Mouse (Mus musculus) colon, adult 2 months (tissue): Measurements from ENCODE around the gene Sh3bp5. TPM values are rescaled to one million over a fixed set of nuclear protein-coding genes. Genes with fewer than 3 reads are reported as not detected.

Source experiments
- polyA plus RNA-seq: library from polyadenylated mRNA; depleted of rRNA; stranded (reverse); fragments of >200 nt; gene quantifications from 2 replicates; pipeline ENCODE4 v1.2.3, GENCODE M21; 2012; rRNA removed

Gene Sh3bp5
- polyA plus RNA-seq: 7.5 and 8.6 TPM in 2 replicates

DNA sequence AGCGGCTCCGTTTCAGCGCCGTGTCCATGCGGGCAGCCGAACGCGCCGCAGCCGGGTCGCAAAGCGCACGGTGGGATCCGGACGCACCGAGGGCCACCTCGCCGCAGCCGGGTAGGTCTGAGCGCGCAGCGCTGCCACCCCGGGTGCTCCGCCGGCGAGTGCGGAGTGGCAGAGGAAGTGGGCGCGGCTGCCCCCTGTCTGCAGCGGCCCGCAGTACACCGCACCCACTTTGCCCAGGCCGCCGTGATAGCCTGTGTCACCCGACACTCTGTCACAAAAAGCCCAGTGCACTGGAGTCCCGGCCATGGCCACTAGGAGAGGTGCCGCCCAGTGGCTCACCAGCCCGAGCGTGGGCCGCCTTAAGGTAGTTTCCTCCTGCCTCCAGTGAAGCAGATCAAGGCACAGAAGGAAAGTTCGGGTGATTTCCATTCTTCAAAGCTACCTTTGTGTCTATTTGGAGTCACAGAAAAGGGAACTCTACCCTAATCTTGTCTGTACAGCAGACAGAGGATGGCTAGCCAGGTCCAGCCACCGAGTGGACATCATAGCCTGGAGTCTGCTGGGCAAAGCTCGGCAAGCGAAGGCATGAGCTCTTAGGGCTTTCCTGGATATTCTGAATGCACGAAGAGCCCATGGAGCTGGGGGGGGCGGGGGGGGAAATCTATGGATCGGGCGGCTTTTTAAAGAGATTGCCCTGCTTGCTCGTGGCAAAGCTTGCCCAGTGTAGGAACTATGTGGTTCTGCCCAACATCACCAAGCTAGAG lies at the start of gene Sh3bp5:
Gene Sh3bp5, minus strand, starts transcription at position 149 of the 764 bp plus-strand sequence.

DNA sequence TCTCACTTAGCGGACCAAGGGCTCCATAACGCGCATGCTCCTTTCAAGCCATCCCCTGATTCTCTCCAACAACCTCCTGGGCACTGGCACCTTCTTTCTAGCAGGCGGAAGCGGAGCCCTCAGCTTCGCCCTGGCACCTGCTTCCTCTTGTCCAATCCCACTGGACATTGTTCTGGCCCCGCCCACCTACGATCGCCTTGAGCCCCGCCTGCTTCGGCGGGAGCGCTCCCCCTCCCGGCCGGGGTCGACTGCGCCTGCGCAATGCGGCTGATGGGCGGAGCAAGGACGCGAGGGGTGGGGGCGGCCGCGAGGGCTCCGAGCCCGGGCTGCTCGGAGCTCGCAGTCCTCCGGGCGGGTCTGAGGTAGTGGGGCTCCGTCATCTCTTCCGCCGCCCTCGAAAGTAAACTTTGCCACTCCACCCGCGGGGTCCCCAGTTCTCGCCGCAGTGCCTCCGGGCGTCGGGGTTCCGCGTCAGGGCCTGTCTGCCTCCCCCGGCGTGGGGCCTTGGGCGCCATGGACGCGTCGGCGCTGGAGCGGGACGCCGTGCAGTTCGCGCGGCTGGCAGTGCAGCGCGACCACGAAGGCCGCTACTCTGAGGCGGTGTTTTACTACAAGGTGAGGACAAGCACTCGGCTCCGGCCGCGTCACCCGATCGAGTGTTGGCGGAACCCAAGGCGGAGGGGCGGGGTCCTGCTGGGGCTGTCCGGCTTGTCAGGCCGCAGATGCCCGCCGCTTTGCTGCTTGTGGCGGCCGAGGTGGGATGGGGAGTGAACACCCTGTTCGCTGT lies 99.3 kb downstream of the Sh3bp5 start, which contains the start of gene Capn7:
Gene Capn7, plus strand, starts transcription at position 270 of the 787 bp plus-strand sequence.

GRCm38 (mm10) chr14:31323849-31324792 lies 111.8 kb downstream of the Sh3bp5 start, which contains the start of gene Dnah1:
TSS of gene Dnah1 (minus strand) at chr14:31323896.

Other genes with a start within 250 kb of the Sh3bp5 start
- 0.29 and 0.42 TPM in 2 replicates for gene Tnnc1, start 227.8 kb downstream of the Sh3bp5 start, polyA plus RNA-seq
- 247 and 253 TPM in 2 replicates for gene Nisch, start 219.1 kb downstream of the Sh3bp5 start, polyA plus RNA-seq
- 2.9 and 3.2 TPM in 2 replicates for gene Sema3g, start 218.2 kb downstream of the Sh3bp5 start, polyA plus RNA-seq
- 3.9 and 4.5 TPM in 2 replicates for gene Phf7, start 184.8 kb downstream of the Sh3bp5 start, polyA plus RNA-seq
- gene Bap1, start 184.6 kb downstream of the Sh3bp5 start, polyA plus RNA-seq: 29.8 and 39.0 TPM in 2 replicates
- 0.35 and 0.47 TPM in 2 replicates for gene Dnah1, start 112.2 kb downstream of the Sh3bp5 start, polyA plus RNA-seq
- 9.4 and 9.9 TPM in 2 replicates for gene Capn7, start 99.4 kb downstream of the Sh3bp5 start, polyA plus RNA-seq
- 30.4 and 34.3 TPM in 2 replicates for gene Eaf1, start 58.3 kb upstream of the Sh3bp5 start, polyA plus RNA-seq
- 3.0 and 3.8 TPM in 2 replicates for gene Mettl6, start 59.0 kb upstream of the Sh3bp5 start, polyA plus RNA-seq
- gene Colq, start 155.3 kb upstream of the Sh3bp5 start, polyA plus RNA-seq: 1.4 and 1.8 TPM in 2 replicates
- gene Gm49387, start 204.8 kb upstream of the Sh3bp5 start, polyA plus RNA-seq: 0.38 TPM in 1 of 2 replicates, not detected in the other
- 12.2 and 16.1 TPM in 2 replicates for gene Btd, start 204.9 kb upstream of the Sh3bp5 start, polyA plus RNA-seq
- 2.9 and 4.6 TPM in 2 replicates for gene Hacl1, start 205.2 kb upstream of the Sh3bp5 start, polyA plus RNA-seq